Mouse (Mus musculus) intestine, postnatal 0 days (tissue): ENCODE results near the gene Aurkb. TPM values are rescaled to one million over a fixed set of nuclear protein-coding genes. Genes with fewer than 3 reads are reported as not detected.

Source experiments
- ATAC-seq: fragments of 200-750 bp; cut with Nextera tagmentation; 2 replicates; pipeline ENCODE4 v1.8.0; 2017; ENCODE audit warnings: mild to moderate bottlenecking, moderate TSS enrichment, moderate library complexity
- H3K27ac ChIP-seq: fragments of 300-500 bp; sonication (generic); 2 replicates; pipeline ENCODE4 v1.5.1; 2014; ENCODE audit warnings: mild to moderate bottlenecking, low read depth, low read length, moderate library complexity
- H3K27me3 ChIP-seq: fragments of 300-500 bp; sonication (generic); replicated peaks from 2 replicates; pipeline ENCODE4 v1.6.1; 2014; ENCODE audit warnings: low read length, mixed read lengths; ENCODE audit not compliant: control insufficient read depth, insufficient read depth
- H3K36me3 ChIP-seq: fragments of 300-500 bp; sonication (generic); 2 replicates; pipeline ENCODE4 v1.6.1; 2014; ENCODE audit warnings: mild to moderate bottlenecking, moderate library complexity; ENCODE audit not compliant: control insufficient read depth, insufficient read depth
- H3K4me1 ChIP-seq: fragments of 300-500 bp; sonication (generic); replicated peaks from 2 replicates; pipeline ENCODE4 v1.6.1; 2014; ENCODE audit warnings: antibody characterized with exemption, low read length, mixed read lengths; ENCODE audit not compliant: control insufficient read depth, insufficient read depth
- H3K4me2 ChIP-seq: fragments of 300-500 bp; sonication (generic); replicated peaks from 2 replicates; pipeline ENCODE4 v1.6.1; 2014; ENCODE audit warnings: low read depth, mild to moderate bottlenecking, moderate library complexity
- H3K4me3 ChIP-seq: fragments of 300-500 bp; sonication (generic); 2 replicates; pipeline ENCODE4 v1.5.1; 2014; ENCODE audit warnings: low read depth, low read length
- H3K9ac ChIP-seq: fragments of 300-500 bp; sonication (generic); 2 replicates; pipeline ENCODE4 v1.6.1; 2014; ENCODE audit warnings: mild to moderate bottlenecking, low read depth, low read length
- H3K9me3 ChIP-seq: fragments of 300-500 bp; sonication (generic); 2 replicates; pipeline ENCODE4 v1.6.1; 2016; ENCODE audit warnings: mixed run types; ENCODE audit not compliant: control insufficient read depth
- CTCF ChIP-seq: sonication (generic); IDR thresholded peaks from 2 replicates; pipeline ENCODE4 v1.5.1; 2016; ENCODE audit warnings: low read depth, mild to moderate bottlenecking, control low read depth, antibody characterized with exemption, moderate library complexity
- WGBS: fragments of 180-500 bp; shearing (Covaris S2); extraction: QIAGEN DNeasy Blood & Tissue Kit; methylation state at CpG from one replicate; pipeline ENCODE4 v1.1.7; 2014; 5-methylcytosine and 5-hydroxymethylcytosine counted together
- polyA plus RNA-seq: library from polyadenylated mRNA; unstranded; fragments of >200 nt; fragmentation: Nextera tagmentation; extraction: Ambion mirVana; gene quantifications from 2 replicates; pipeline ENCODE4 v1.2.1, GENCODE M21; 2015

Gene Aurkb
- polyA plus RNA-seq, 1 experiment from 2014 or later: 24.3 TPM

- Histone ChIP-seq H3K36me3 (peaks cover 31% of the 10 kb centered on the region), H3K4me3 (no peak overlapping the region), H3K4me2 (no peak overlapping the region), H3K4me1 (peaks cover 10% of the 10 kb centered on the region; the same call in 1 of the 2 replicates), H3K9ac (no peak overlapping the region), H3K27me3 (no peaks in the 10 kb centered on the region), H3K27ac (no peak overlapping the region), H3K9me3 (no peaks in the 10 kb centered on the region)
- 92% methylated on average over 3 of the region's 3 CpGs for whole genome bisulfite sequencing
- no peak for TF ChIP-seq CTCF
- no peak for ATAC-seq
These were observed 10.9 kb upstream of the Aurkb start for GRCm38 (mm10) chr11:69034585-69034984.

- Histone ChIP-seq H3K36me3 (peaks cover 26% of the 10 kb centered on the region), H3K9me3 (no peaks in the 10 kb centered on the region), H3K27ac (peak overlapping the region; percentile 62; the same call in 1 of the 2 replicates), H3K4me3 (no peak overlapping the region), H3K9ac (no peak overlapping the region), H3K4me1 (peaks cover 10% of the 10 kb centered on the region; the same call in 1 of the 2 replicates), H3K27me3 (no peaks in the 10 kb centered on the region), H3K4me2 (peak overlapping the region; percentile 77)
- no peak for ATAC-seq
- 84% methylated on average over 9 of the region's 9 CpGs for WGBS
- TF ChIP-seq CTCF: no peak
These were observed 10.0 kb upstream of the Aurkb start for GRCm38 (mm10) chr11:69035411-69035810.

GRCm38 (mm10) chr11:69035849-69036248 lies 9.6 kb upstream of the Aurkb start:
- Histone ChIP-seq H3K27me3 (no peaks in the 10 kb centered on the region), H3K9ac (no peak overlapping the region), H3K36me3 (peaks cover 21% of the 10 kb centered on the region), H3K4me3 (peak overlapping the region; percentile 72), H3K4me1 (peaks cover 10% of the 10 kb centered on the region; the same call in 1 of the 2 replicates), H3K4me2 (peak overlapping the region; percentile 77), H3K9me3 (no peaks in the 10 kb centered on the region), H3K27ac (peak overlapping the region; percentile 62; the same call in 1 of the 2 replicates)
- peak; percentile 34; the same call in 1 of the 2 replicates for ATAC-seq
- TF ChIP-seq CTCF: peak; percentile 92
- 3% methylated on average over 8 of the region's 8 CpGs for WGBS

DNA sequence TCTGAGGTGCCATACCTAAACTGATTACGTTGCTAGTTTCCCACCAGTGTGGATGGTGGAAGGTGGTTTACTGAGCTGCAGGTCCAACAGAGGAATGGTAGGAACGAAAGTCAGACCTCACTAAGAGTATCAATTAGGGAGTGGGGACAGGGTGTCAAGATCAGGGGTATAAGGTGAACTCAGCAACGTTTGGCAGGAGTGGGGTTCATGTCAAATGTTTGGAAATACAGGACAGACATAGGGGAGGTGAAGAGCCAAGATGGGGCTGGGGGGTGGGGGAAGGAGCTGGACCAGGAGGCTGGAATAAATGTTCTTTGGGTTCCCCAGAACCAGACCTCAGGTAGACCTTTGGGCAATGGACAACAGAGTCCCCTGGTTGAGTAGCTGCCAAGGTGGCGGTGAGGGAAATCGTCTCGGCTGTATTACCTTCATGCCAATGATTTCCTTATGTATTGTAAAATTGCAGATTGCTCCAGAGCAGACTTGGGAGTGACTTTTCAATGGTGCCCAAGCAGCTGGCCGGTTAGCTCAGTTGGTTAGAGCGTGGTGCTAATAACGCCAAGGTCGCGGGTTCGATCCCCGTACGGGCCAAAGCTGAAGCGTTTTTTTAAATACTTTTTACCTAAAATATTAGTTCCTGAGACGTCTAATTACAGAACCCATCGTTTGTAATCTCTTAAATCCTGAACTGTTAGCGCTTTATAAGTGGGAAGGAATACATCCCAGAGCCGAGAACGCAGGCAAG lies 8.8 kb upstream of the Aurkb start:
- H3K27me3 ChIP-seq: no peaks in the 10 kb centered on the region
- TF ChIP-seq CTCF: no peak
- peak overlapping the region; percentile 60 for H3K9ac ChIP-seq
- H3K36me3 ChIP-seq: peaks cover 13% of the 10 kb centered on the region
- H3K9me3 ChIP-seq: no peaks in the 10 kb centered on the region
- 0 out of 2 replicates have a peak, but pooled peaks have one; percentile 21 for ATAC-seq
- 7% methylated on average over 20 of the region's 20 CpGs for WGBS
- H3K4me2 ChIP-seq: peak overlapping the region; percentile 77
- peak overlapping the region; percentile 72 for H3K4me3 ChIP-seq
- H3K4me1 ChIP-seq: peaks cover 10% of the 10 kb centered on the region; the same call in 1 of the 2 replicates
- peak overlapping the region; percentile 66; the same call in 1 of the 2 replicates for H3K27ac ChIP-seq

GRCm38 (mm10) chr11:69037231-69038061 lies 8.0 kb upstream of the Aurkb start:
- under 1% methylated on average over 34 of the region's 34 CpGs for WGBS
- no peak for TF ChIP-seq CTCF
- peak overlapping the region; percentile 72 for H3K4me3 ChIP-seq
- H3K4me2 ChIP-seq: peak overlapping the region; percentile 77
- no peaks in the 10 kb centered on the region for H3K9me3 ChIP-seq
- peak overlapping the region; percentile 60 for H3K9ac ChIP-seq
- H3K27ac ChIP-seq: peak overlapping the region; percentile 66; the same call in 1 of the 2 replicates
- no peaks in the 10 kb centered on the region for H3K27me3 ChIP-seq
- peaks cover 9% of the 10 kb centered on the region; the same call in 1 of the 2 replicates for H3K36me3 ChIP-seq
- ATAC-seq: peak; percentile 34
- H3K4me1 ChIP-seq: peaks cover 10% of the 10 kb centered on the region; the same call in 1 of the 2 replicates

- no peak for TF ChIP-seq CTCF
- 79% methylated on average over 5 of the region's 5 CpGs for whole genome bisulfite sequencing
- Histone ChIP-seq H3K4me1 (peaks cover 10% of the 10 kb centered on the region; the same call in 1 of the 2 replicates), H3K9me3 (no peaks in the 10 kb centered on the region), H3K4me2 (no peak overlapping the region), H3K9ac (no peak overlapping the region), H3K27me3 (no peaks in the 10 kb centered on the region), H3K36me3 (peaks cover 9% of the 10 kb centered on the region; the same call in 1 of the 2 replicates), H3K4me3 (no peak overlapping the region), H3K27ac (no peak overlapping the region)
- ATAC-seq: no peak
These were observed 7.3 kb upstream of the Aurkb start for GRCm38 (mm10) chr11:69038173-69038572.
